Mouse (Mus musculus) hindbrain, embryonic 10.5 days (tissue): ENCODE results near the gene Ccdc142. TPM values are rescaled to one million over a fixed set of nuclear protein-coding genes. Genes with fewer than 3 reads are reported as not detected.

Source experiments
- DNase-seq: peaks from one replicate; pipeline ENCODE4 v3.0.0-alpha.2; 2017; ENCODE audit warnings: low spot score
- H3K27ac ChIP-seq: fragments of 300-500 bp; sonication (generic); 2 replicates; pipeline ENCODE4 v1.5.1; 2016; ENCODE audit warnings: mild to moderate bottlenecking, moderate library complexity
- H3K27me3 ChIP-seq: fragments of 300-500 bp; sonication (generic); 2 replicates; pipeline ENCODE4 v1.6.1; 2016; ENCODE audit warnings: mild to moderate bottlenecking; ENCODE audit not compliant: poor library complexity, insufficient read depth, severe bottlenecking
- H3K36me3 ChIP-seq: fragments of 300-500 bp; sonication (generic); 2 replicates; pipeline ENCODE4 v1.6.1; 2016; ENCODE audit warnings: mild to moderate bottlenecking, moderate library complexity
- H3K4me1 ChIP-seq: fragments of 300-500 bp; sonication (generic); replicated peaks from 2 replicates; pipeline ENCODE4 v1.6.1; 2016; ENCODE audit warnings: mild to moderate bottlenecking
- H3K4me3 ChIP-seq: fragments of 300-500 bp; sonication (generic); 2 replicates; pipeline ENCODE4 v1.5.1; 2016; ENCODE audit warnings: mild to moderate bottlenecking, moderate library complexity
- H3K9me3 ChIP-seq: fragments of 300-500 bp; sonication (generic); 2 replicates; pipeline ENCODE4 v1.6.1; 2016; ENCODE audit warnings: mild to moderate bottlenecking, moderate library complexity
- WGBS: fragments of 180-500 bp; shearing (Covaris S2); methylation state at CpG from one replicate; pipeline ENCODE4 v1.1.7; 2016; 5-methylcytosine and 5-hydroxymethylcytosine counted together
- polyA plus RNA-seq: library from polyadenylated mRNA; unstranded; fragments of >200 nt; fragmentation: Nextera tagmentation; extraction: Ambion mirVana; gene quantifications from 2 replicates; pipeline ENCODE4 v1.2.1, GENCODE M21; 2016

Ccdc142 gene
- polyA plus RNA-seq, 1 experiment from 2014 or later, result 3.8 TPM

- peaks cover 57% of the 10 kb centered on the region for H3K27me3 ChIP-seq
- H3K4me3 ChIP-seq, result no peak overlapping the region
- H3K27ac ChIP-seq, result no peak overlapping the region
- WGBS, result 43% methylated on average over 6 of the region's 6 CpGs
- no peak for DNase-seq
- no peaks in the 10 kb centered on the region for H3K36me3 ChIP-seq
- H3K9me3 ChIP-seq, result 0 out of 2 replicates have a peak, but pooled peaks cover 5% of the 10 kb centered on the region
- H3K4me1 ChIP-seq, result peaks cover 11% of the 10 kb centered on the region
Observed at GRCm38 (mm10) chr6:83092416-83093127, 8.8 kb upstream of the Ccdc142 start.

- Histone ChIP-seq H3K27ac (no peak overlapping the region), H3K4me3 (no peak overlapping the region), H3K27me3 (peaks cover 35% of the 10 kb centered on the region), H3K4me1 (no peaks in the 10 kb centered on the region; the same call in 1 of the 2 replicates), H3K36me3 (no peaks in the 10 kb centered on the region), H3K9me3 (0 out of 2 replicates have a peak, but pooled peaks cover 5% of the 10 kb centered on the region)
- no peak for DNase-seq
- WGBS, result 43% methylated on average over 6 of the region's 6 CpGs
Observed at GRCm38 (mm10) chr6:83095968-83096367, 5.4 kb upstream of the Ccdc142 start.

- Histone ChIP-seq H3K4me1 (peaks cover 20% of the 10 kb centered on the region), H3K27ac (no peak overlapping the region), H3K27me3 (peaks cover 33% of the 10 kb centered on the region), H3K9me3 (0 out of 2 replicates have a peak, but pooled peaks cover 5% of the 10 kb centered on the region), H3K4me3 (no peak overlapping the region), H3K36me3 (no peaks in the 10 kb centered on the region)
- no peak for DNase-seq
- 73% methylated on average over 2 of the region's 2 CpGs for WGBS
Observed at GRCm38 (mm10) chr6:83098411-83098810, 3.0 kb upstream of the Ccdc142 start.

- Histone ChIP-seq H3K9me3 (no peaks in the 10 kb centered on the region), H3K27ac (peak overlapping the region; percentile 86)
- under 1% methylated on average over 74 of the region's 74 CpGs for WGBS
Observed at GRCm38 (mm10) chr6:83101688-83102556, 521 bp downstream of the Ccdc142 start.

GRCm38 (mm10) chr6:83103130-83103650, 1.8 kb downstream of the Ccdc142 start:
- Histone ChIP-seq H3K4me3 (peak overlapping the region; percentile 76), H3K27me3 (peaks cover 25% of the 10 kb centered on the region), H3K4me1 (peaks cover 32% of the 10 kb centered on the region), H3K36me3 (0 out of 2 replicates have a peak, but pooled peaks cover 3% of the 10 kb centered on the region), H3K27ac (no peak overlapping the region; the same call in 1 of the 2 replicates), H3K9me3 (no peaks in the 10 kb centered on the region)
- no peak for DNase-seq
- 41% methylated on average over 11 of the region's 11 CpGs for WGBS

More at GRCm38 (mm10) chr6:83101688-83102556, 521 bp downstream of the Ccdc142 start:
- DNase-seq, result peak; percentile 74
- Histone ChIP-seq H3K27me3 (peaks cover 25% of the 10 kb centered on the region), H3K4me1 (peaks cover 22% of the 10 kb centered on the region), H3K36me3 (no peaks in the 10 kb centered on the region), H3K4me3 (peak overlapping the region; percentile 76)

GRCm38 (mm10) chr6:83104158-83104557, 2.8 kb downstream of the Ccdc142 start:
- peaks cover 38% of the 10 kb centered on the region for H3K4me1 ChIP-seq
- no peak overlapping the region for H3K4me3 ChIP-seq
- H3K27ac ChIP-seq, result no peak overlapping the region
- no peak for DNase-seq
- peaks cover 25% of the 10 kb centered on the region for H3K27me3 ChIP-seq
- H3K36me3 ChIP-seq, result 0 out of 2 replicates have a peak, but pooled peaks cover 3% of the 10 kb centered on the region
- 77% methylated on average over 4 of the region's 4 CpGs for whole genome bisulfite sequencing
- H3K9me3 ChIP-seq, result no peaks in the 10 kb centered on the region

- H3K4me3 ChIP-seq, result peak overlapping the region; percentile 80
Observed at GRCm38 (mm10) chr6:83107566-83108400, 6.4 kb downstream of the Ccdc142 start.

GRCm38 (mm10) chr6:83108762-83109668, 7.6 kb downstream of the Ccdc142 start, which contains the start of gene Mrpl53:
Gene Mrpl53 (plus strand): TSS chr6:83109040.
- Histone ChIP-seq H3K36me3 (peaks cover 14% of the 10 kb centered on the region; the same call in 1 of the 2 replicates), H3K4me1 (peaks cover 29% of the 10 kb centered on the region), H3K27ac (peak within 1 kb of the TSS; percentile 93), H3K4me3 (peak within 1 kb of the TSS; percentile 80), H3K9me3 (no peaks in the 10 kb centered on the region), H3K27me3 (no peaks in the 10 kb centered on the region)
- under 1% methylated on average over 76 of the region's 76 CpGs for WGBS
- peak; percentile 84 for DNase-seq

More at GRCm38 (mm10) chr6:83107566-83108400, 6.4 kb downstream of the Ccdc142 start:
- peaks cover 9% of the 10 kb centered on the region for H3K27me3 ChIP-seq
- DNase-seq, result peak; percentile 85
- peak overlapping the region; percentile 93 for H3K27ac ChIP-seq
- peaks cover 14% of the 10 kb centered on the region; the same call in 1 of the 2 replicates for H3K36me3 ChIP-seq
- H3K4me1 ChIP-seq, result peaks cover 37% of the 10 kb centered on the region
- H3K9me3 ChIP-seq, result no peaks in the 10 kb centered on the region
- WGBS, result 31% methylated on average over 13 of the region's 13 CpGs

- no peak for DNase-seq
- Histone ChIP-seq H3K36me3 (peaks cover 16% of the 10 kb centered on the region), H3K4me1 (peaks cover 51% of the 10 kb centered on the region), H3K27ac (no peak overlapping the region), H3K27me3 (no peaks in the 10 kb centered on the region), H3K4me3 (no peak overlapping the region), H3K9me3 (no peaks in the 10 kb centered on the region)
- WGBS, result 91% methylated on average over 4 of the region's 4 CpGs
Observed at GRCm38 (mm10) chr6:83111510-83112136, 10.2 kb downstream of the Ccdc142 start.

- peak; percentile 94 for DNase-seq
- H3K36me3 ChIP-seq, result peaks cover 46% of the 10 kb centered on the region
- no peaks in the 10 kb centered on the region for H3K27me3 ChIP-seq
- WGBS, result 2% methylated on average over 58 of the region's 58 CpGs
- peak within 1 kb of the TSS; percentile 92 for H3K27ac ChIP-seq
- no peaks in the 10 kb centered on the region for H3K9me3 ChIP-seq
- H3K4me3 ChIP-seq, result peak within 1 kb of the TSS; percentile 89
- H3K4me1 ChIP-seq, result peaks cover 56% of the 10 kb centered on the region
Observed at GRCm38 (mm10) chr6:83115011-83115671, 13.7 kb downstream of the Ccdc142 start, which contains the start of gene Mogs. Gene Mogs (plus strand): TSS chr6:83115496.
